Mouse (Mus musculus): ENCODE results near the gene Fam160b1. TPM values are rescaled to one million over a fixed set of nuclear protein-coding genes. Genes with fewer than 3 reads are reported as not detected.

Gene Fam160b1
- total RNA-seq, 2 experiments from 2014 or later: 22.6 to 23.5 TPM

DNA sequence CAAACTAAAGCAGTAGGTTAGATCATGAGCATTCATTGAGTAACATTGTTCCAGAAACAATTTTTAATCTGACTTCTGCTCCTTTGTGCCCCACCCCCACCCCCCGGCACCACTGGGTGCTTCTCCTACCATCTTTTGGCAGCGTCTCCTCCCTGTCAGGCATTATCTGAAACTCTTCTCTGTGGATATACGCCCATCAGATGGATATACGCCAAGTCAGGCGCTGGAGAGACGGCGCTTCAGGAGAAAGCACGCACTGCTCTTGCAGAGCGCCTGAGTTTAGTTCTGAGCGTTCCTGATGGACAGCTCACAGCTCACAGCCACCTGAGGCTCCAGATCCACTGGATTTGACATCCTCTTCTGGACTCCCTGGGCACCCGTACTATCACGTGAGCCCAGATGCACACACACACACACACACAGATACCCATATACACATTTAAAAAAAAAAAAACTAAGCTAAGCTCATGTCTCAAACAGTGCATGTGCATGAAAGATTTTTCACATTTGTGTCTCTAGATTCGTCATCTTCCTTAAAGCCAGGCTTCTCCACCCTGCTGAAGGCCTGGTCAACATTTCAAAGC, 21.1 kb upstream of the Fam160b1 start:
- intact Hi-C loops (cut with DNase I): no loop called here
- DNase-seq (ENCODE audit: low spot score in 2 of 2): peak in 1 of 2 experiments; percentile 46

DNA sequence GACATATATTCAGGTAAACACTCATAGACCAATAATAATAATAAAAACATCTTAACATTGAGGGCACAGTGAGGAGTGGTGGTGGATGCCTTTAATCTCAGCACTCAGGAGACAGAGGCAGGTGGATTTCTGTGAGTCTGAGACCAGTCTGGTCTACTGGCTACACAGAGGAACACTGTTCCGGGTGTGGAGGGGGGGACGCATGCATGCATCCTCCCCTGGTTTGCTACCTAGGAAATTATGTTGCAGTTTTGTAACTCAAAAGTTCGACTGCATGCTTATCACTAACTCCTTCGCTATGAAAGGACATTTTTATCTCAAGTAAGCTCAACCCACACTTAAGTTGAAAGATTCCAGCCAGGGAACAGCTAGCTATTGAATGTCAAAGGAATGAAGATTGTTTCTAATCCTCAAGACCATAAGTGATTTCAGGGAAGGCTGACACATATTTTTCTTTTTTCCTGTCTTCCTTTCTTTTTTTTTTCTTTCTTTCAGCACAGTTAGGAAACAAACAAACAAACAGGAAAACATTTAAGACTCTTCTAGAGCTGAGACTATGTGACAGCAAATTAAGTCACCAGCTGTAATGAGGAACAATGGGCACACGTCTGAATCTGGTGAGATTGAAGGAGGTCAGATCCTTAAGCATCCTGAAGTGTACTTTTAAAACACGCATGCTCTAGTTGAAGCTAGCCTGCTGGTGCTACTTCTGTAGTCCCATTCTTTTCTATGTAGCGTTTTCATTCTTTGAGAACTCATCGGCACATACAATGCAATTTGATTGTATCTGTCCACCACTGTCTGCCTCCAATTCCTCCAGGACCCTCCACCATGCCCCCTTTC, 19.4 kb upstream of the Fam160b1 start:
- intact Hi-C loops (cut with DNase I): no loop called here
- no peak for DNase-seq (ENCODE audit: low spot score in 2 of 2)

DNA sequence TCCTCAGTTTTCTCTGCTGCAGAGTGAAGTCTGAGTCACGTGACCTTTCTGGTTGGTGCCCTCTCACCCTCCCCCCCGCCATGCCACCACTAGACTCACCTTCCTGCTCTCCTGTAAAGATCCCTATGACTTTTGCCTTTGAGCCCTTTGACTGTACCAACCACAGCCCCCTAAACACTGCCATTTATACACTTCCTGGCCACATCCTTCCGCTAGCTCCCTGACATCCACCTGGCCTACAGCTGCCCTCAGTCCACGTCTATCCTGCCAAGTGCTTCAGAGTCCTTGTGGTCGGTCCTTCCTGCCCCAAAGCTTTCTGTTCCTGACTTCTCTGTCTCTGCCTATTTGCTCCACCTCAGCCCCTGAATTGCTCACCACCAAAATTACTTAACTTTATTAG, 16.6 kb upstream of the Fam160b1 start:
- DNase-seq (ENCODE audit: low spot score in 2 of 2): no peak
- intact Hi-C loops (cut with DNase I): no loop called here

DNA sequence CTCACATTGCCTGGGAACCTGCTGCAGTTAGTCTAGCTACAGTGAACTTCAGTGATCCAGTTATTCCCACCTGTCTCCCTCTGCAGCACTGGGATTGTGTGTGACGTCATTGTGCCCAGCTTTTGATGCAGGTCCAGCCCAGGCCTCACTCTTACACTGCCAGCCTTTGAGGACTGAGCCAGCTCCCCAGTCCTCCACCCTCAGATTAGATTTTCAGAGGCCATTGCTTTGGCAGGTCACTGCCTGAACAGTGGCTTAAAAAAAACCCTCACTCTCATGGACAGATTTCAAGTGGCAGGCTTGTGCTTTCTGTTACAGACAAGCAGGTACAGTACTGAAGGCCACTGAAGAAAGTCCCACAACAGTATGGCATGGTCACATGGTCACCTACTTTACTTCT, 15.8 kb upstream of the Fam160b1 start:
- intact Hi-C loops (cut with DNase I): no loop called here
- no peak for DNase-seq (ENCODE audit: low spot score in 2 of 2)

DNA sequence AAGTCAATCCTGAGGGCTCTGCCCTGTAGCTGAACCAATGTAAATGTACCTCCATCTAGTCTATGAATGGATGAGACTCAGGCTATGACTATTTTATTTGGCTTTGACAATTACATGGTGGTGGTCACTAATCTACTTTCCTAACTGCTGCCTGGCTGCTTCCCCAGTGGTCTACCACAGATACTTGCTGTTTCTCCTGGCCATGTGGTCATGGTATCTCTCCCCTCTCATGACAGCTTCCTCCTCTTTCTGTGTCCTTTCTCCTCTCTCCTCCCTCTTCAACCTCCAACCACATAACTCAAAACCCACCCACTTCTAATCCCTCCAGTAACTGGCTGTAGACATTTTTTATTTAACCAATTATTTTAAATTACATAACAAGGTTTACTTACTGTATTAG, 11.4 kb upstream of the Fam160b1 start:
- intact Hi-C loops (cut with DNase I): no loop called here
- no peak for DNase-seq (ENCODE audit: low spot score in 2 of 2)

DNA sequence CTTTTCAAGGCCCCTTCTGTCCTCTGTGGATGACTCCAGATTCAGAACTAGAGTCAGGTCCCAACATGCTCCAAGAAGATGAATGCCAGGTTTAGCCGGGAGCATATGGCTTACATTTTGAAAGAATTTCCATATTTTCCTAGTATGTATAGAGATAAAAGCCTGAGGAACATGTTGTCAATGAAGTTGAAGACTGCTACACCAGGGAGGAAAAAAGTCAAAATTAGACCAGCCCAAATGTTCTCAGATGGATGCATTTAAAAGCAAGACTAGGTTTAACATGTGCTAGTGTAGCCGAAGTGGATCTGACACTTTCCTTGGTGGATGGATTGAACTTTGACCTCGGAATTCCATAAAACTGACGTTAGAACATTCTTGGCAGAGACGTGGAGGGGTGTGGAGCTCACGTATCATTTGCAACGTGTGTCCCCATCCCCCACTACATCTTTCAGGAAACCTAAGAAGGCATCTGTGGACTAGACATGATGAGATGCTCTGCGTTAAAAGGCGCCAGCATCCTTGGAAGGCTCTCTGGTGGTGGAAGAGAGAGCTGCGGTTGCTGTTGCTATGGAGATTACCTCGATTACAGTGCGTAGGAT, 8.0 kb upstream of the Fam160b1 start:
- peak; percentile 41 to 73 for DNase-seq (ENCODE audit: low spot score in 2 of 2)
- intact Hi-C loops (cut with DNase I): no loop called here

DNA sequence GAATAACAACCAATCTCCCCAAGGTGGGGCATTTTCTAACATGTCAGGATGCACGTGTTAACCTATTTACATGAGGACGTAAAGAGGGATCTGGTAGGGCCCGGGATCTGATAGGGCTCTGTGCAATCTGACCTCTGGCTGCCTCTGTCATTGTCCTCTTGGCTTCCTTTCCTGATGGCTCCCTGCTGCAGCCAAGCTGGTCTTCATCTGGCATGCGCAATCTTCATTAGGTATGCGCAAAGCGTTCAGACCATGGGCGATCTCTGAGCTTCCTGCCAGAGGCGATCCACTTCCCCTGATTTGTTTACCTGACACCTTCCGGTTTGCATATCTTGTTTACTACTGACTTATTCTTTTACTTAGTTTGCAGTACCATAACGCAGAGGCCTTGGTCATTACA, 7.3 kb upstream of the Fam160b1 start:
- no peak for DNase-seq (ENCODE audit: low spot score in 2 of 2)
- intact Hi-C loops (cut with DNase I): no loop called here

DNA sequence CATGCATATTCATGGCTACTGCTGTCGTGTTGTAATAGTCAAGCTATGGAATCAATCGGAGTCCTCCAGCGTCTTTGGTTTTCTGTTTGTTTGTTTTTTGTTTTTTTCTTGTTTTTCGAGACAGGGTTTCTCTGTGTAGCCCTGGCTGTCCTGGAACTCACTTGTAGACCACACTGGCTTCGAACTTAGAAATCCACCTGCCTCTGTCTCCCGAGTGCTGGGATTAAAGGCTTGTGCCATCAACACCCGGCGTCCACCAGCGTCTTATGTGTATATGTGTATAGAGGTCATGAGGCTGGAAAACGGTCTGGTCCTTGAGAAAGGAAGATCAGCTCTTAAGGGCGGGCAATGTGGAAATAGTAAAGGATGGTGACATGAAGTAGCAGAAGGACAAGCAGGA, 6.4 kb upstream of the Fam160b1 start:
- intact Hi-C loops (cut with DNase I): no loop called here

DNA sequence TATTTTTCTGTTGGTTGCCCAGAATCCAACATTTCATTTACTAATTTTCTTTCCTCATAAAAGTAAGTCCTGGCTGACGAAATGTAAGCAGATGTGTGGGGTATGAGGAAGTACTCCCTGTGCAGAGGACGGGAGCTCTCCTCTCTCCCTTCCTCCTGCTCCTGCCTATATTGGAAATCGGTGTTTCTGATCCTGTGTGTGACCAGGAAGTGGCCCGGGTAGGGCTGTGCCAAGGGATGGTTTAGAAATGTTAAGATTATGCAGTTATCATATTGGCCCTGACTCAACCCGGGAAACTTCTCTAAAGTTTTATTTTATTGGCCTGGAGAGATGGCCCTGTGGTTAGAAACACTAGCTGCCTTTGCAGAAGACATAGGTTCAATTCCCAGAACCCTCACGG, 5.8 kb upstream of the Fam160b1 start:
- intact Hi-C loops (cut with DNase I): no loop called here
- DNase-seq (ENCODE audit: low spot score in 2 of 2): no peak

More for the DNA sequence above, 6.4 kb upstream of the Fam160b1 start:
- DNase-seq (ENCODE audit: low spot score in 2 of 2): no peak

DNA sequence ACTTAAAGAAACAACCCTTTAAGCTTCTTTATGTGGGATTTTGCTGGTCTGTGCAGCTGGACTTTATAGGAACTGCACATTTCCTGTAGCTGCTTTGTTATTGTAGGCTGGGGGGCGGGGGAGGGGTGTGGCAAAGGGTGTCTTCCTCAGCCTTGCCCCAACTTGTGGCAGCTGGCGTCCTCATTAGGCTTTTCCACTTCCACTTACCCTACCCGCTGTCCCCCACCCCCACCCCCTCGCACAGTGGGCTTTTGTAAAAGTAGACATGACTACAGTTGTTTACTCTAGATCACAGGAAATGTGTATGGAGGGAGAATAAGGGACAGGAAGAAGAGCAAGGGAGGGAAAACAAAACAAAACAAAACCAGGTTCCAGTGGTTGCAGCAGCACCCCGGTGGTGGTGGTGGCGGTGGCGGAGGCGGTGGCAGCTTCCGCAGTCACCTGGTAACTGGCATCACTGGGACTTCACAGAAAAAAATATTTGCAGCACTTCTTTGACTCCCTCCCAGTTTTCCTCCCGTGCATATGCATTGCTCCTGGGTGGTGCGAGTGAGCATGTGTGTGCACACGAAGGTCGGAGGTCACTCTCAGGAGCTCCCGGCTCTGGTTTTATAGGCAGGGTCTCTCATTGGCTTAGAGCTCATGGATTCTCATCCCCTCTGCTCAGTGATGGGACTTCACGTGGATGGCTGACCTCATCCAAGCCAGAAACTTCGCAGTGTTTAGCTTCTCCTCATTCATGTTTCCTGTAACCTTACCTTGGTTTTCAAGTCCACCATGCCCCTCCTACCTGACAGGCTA, 4.8 kb upstream of the Fam160b1 start:
- DNase-seq (ENCODE audit: low spot score in 2 of 2): no peak
- intact Hi-C loops (cut with DNase I): no loop called here

DNA sequence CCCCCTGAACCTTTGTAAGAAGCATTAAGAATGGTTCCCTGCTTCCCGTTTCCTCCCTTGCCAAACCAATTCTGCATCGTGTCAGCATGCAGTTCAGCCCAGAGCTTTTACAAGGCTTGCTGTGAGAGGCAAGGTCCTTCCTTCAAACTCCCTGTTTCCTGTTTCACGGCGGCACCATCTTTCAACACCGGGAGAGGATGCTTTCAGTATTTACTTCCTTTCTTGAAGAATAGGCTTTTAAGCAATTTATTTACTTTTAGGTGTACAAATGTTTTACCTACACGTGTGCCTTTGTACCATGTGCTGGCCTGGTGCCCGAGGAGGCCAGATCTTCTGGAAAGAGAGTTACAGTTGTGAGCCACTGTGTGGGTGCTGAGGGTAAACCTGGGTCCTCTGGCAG, 4.2 kb upstream of the Fam160b1 start:
- intact Hi-C loops (cut with DNase I): no loop called here
- no peak for DNase-seq (ENCODE audit: low spot score in 2 of 2)

DNA sequence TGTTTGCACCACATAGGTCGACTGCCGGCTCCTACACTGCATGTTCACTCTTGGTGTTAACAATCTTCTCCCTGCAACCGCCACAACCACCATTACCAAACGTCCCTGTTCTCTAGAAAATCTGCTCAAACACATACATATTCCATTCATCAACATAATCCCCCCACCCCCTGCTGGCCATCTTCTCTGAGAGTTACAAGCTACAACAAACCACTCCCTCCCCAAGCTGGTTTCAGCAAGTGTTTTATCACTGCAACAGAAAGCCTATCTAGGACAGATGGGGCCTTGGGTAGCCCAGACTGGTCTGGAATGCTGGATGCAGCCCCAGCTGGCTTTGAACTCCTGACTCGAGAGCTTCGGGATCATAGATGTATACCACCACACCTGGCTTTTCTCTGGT, 3.2 kb upstream of the Fam160b1 start:
- DNase-seq (ENCODE audit: low spot score in 2 of 2): no peak
- intact Hi-C loops (cut with DNase I): no loop called here

DNA sequence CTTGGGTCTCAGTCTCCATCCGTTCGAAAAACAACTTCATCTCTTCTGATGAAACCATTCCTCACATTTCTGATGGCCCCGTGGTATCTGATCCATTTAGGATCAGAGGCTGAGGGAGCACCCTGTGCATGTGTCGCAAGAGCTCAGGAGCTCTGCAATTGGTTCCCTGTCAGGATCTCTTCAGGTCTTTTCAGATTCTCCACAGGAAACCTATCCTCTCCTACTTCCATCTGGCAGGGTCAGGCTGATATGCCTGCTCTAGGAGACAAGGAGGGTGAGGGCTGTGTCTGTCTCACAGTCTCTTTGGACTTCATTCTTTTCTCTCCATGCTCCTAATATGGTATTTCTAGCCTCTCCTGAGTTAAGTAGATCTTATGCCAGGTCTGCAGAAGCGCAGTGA, 2.7 kb upstream of the Fam160b1 start:
- intact Hi-C loops (cut with DNase I): no loop called here
- no peak for DNase-seq (ENCODE audit: low spot score in 2 of 2)

DNA sequence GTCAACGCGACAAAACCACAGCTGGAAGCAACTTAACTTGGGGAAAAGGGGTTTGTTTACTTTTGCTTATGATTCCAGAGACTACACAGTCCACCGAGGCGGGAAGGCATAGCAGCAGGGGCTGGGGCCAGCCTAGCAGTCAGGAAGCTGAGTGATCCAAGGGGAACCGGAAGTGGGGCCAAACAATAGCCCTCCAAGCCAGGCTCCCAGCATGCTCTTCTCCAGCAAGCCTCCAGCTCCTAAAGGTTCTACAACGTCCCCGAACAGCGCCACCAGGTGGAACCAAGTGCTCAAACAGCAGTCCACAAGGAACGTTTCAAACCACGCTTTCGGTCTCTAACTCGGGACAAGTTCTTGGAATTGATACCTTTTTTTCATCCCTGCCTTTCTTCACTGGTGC, 2.2 kb upstream of the Fam160b1 start:
- intact Hi-C loops (cut with DNase I): no loop called here
- peak; percentile 64 to 76 for DNase-seq (ENCODE audit: low spot score in 2 of 2)

DNA sequence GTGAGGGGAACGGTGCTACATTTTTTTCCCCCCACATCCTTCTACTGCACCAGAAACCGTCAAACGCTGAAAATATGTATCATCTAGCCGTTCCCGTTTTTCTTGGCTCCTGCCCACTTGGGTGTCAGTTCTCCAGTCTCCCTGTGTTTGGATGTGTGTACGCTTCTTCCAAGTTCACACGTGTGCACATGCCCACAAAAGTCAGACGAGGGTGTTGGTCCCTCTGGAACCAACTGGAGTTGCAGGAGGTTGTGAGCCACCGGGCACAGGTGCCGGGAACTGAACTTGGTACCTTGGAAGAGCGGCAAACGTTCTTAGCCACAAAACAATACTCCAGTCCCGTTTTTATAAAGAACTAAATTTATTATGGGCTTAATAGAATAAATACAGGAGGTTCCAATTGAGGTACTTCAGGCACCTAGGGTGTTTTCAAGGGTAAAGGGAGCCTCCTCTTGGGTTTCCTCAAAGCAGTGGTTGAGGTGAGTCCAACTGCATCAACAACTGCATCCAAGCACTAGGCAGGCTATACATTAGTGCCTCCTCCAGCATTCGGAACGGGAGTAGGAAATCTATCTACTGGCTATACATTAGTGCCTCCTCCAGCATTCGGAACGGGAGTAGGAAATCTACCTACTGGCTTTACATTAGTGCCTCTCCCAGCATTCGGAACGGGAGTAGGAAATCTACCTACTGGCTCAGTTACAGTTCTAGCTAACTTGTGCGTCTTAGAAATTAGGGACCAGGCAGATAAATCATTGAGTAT, 1.5 kb upstream of the Fam160b1 start:
- intact Hi-C loops (cut with DNase I): no loop called here

DNA sequence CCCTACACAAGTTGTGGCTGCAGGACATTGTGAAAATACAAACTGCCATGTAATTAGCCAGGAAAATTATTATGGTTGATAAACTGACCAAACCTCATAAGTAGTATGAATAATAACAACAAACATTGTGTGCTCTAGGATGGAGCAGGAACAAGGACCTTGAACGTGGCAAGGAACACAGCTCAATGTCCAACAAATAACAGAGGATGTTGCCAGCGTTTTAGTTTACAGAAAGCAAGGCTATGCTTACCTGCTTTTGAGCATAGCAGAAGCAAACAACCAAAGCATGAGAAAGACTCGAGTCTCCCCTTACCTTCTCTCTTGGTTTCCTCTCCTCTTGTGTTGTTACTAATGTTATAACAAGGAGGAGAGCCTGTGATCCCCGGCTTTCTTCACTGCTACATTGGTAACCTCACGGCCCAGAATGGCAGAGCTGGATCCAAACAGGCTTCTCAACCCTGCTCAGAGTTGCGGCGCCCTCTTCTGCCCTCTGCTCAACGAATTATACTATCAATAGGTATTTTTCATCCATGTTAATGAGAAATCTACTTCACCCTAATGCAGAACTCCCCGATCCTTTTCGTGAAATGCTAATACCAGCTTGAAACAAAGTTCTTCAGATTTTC, 666 bp upstream of the Fam160b1 start:
- intact Hi-C loops (cut with DNase I): no loop called here
- DNase-seq (ENCODE audit: low spot score in 2 of 2): peak in 1 of 2 experiments; percentile 33

More for the DNA sequence above, 1.5 kb upstream of the Fam160b1 start:
- DNase-seq (ENCODE audit: low spot score in 2 of 2): no peak

DNA sequence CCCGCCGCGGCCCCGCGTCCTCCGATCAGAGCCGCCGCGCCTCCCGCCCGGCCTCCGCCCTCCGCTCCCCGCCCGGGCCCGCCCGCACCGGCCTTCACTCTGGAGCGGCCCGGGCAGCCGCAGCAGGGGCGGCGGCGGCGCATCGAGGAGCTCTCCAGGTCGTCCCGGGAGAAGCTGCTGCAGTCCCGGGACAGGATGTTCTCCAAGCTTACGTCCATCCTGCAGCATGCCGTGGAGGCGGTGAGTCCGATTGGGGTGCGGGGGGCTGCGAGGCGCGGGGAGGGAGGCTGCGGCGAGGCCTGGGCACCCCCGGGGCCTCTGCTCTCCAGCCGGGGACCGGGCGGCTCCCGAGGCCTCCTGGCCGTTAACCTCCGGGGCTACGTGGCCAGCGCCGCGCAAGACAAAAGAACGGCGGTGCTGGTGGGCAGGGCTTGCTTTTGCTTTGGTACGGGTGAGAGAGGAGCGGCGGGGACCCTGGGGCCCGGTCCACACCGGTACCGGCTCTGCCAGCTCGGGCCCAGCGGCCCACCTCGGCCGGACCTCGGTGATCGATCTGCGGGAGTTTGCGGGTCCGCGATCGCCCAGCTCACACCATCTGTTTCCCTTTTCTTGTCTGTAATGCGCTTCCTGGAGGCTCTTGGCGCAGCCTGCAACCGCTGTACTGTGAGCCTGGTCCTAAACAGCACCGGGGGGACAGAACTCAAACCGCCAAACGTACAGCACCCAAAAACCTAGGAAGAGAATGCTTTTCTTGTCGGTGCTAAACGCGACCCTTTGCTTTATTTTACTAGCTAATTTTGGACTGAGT, 855 bp downstream of the Fam160b1 start:
- intact Hi-C loops (cut with DNase I): no loop called here
- DNase-seq (ENCODE audit: low spot score in 2 of 2): peak; percentile 33 to 49

DNA sequence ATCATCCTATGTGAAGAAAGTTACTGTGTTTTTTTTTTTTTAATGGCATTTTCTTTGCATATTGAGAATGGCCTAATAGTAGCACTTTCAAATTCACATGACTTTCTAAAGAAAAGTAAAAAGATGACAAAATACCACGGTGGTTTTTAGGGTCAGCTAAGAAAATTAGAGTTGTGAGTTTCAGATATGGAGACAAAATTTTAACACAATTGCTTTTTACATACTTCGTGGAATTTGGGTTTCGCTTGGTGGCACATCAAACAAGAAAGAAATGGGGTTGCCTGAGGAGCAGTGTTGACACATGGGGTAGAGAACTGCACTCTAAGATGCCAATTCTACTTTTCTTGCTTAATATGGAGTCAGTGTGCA, 1.4 kb downstream of the Fam160b1 start:
- intact Hi-C loops (cut with DNase I): no loop called here
- DNase-seq (ENCODE audit: low spot score in 2 of 2): no peak

All from left cerebral cortex, postnatal 14 days (tissue).